ENCODE assay signal across 8 mouse cellular contexts in genomic region chr15:102224992-102225617, GRCm38 (mm10). TPM values are rescaled to one million over a fixed set of nuclear protein-coding genes. Genes with fewer than 3 reads are reported as not detected.
DNase-seq lines count a peak whose midpoint lies in the region; ATAC-seq lines count a peak whose summit lies in the region.

No protein-coding gene starts in this region.

- peak overlapping the region; percentile 45 for H3K4me3 ChIP-seq in kidney, embryonic 14.5 days (ENCODE audit: low read length)
- peak overlapping the region; percentile 39 for H3K4me3 ChIP-seq in embryonic facial prominence, embryonic 12.5 days
- H3K4me3 ChIP-seq in intestine, embryonic 16.5 days (ENCODE audit: low read length), result peak overlapping the region; percentile 53
- peak overlapping the region; percentile 42 for H3K4me3 ChIP-seq in midbrain, embryonic 15.5 days

- DNase-seq in kidney, adult 18-20 months, result no peak
- peak; percentile 81 for DNase-seq in thymus, postnatal 14 days
- DNase-seq in frontal cortex, postnatal 14 days (ENCODE audit: low spot score in 2 of 2), result no peak
- DNase-seq in layer of hippocampus, adult 9-10 months (ENCODE audit: low spot score), result no peak

- WGBS in kidney, embryonic 14.5 days, result 13% methylated on average over 21 of the region's 21 CpGs
- 14% methylated on average over 19 of the region's 21 CpGs for WGBS in embryonic facial prominence, embryonic 12.5 days
- 19% methylated on average over 21 of the region's 21 CpGs for WGBS in intestine, embryonic 16.5 days
- WGBS in midbrain, embryonic 15.5 days, result 18% methylated on average over 18 of the region's 21 CpGs

- ATAC-seq in kidney, embryonic 14.5 days (ENCODE audit: low FRiP score, low TSS enrichment), result no peak
- ATAC-seq in embryonic facial prominence, embryonic 12.5 days (ENCODE audit: insufficient number of reproducible peaks, insufficient read depth, low FRiP score, low TSS enrichment), result peak; percentile 44; the same call in 1 of the 2 replicates
- ATAC-seq in intestine, embryonic 16.5 days, result peak; percentile 45
- 0 out of 2 replicates have a peak, but pooled peaks have one; percentile 45 for ATAC-seq in midbrain, embryonic 15.5 days (replicated peaks)

- H3K9ac ChIP-seq in kidney, embryonic 14.5 days (ENCODE audit: low read depth, low read length), result peak overlapping the region; percentile 25; the same call in 1 of the 2 replicates
- H3K9ac ChIP-seq in embryonic facial prominence, embryonic 12.5 days, result peak overlapping the region; percentile 28; the same call in 1 of the 2 replicates
- peak overlapping the region; percentile 62 for H3K9ac ChIP-seq in intestine, embryonic 16.5 days (ENCODE audit: low read depth, low read length)
- H3K9ac ChIP-seq in midbrain, embryonic 15.5 days, result peak overlapping the region; percentile 48

- H3K27me3 ChIP-seq in kidney, embryonic 14.5 days (ENCODE audit: control insufficient read depth, insufficient read depth, low read length), result peaks cover 8% of the 10 kb centered on the region; the same call in 1 of the 2 replicates
- peaks cover 14% of the 10 kb centered on the region for H3K27me3 ChIP-seq in embryonic facial prominence, embryonic 12.5 days
- peaks cover 4% of the 10 kb centered on the region; the same call in 1 of the 2 replicates for H3K27me3 ChIP-seq in intestine, embryonic 16.5 days (replicated peaks; ENCODE audit: control insufficient read depth, insufficient read depth, low read length)
- peaks cover 13% of the 10 kb centered on the region for H3K27me3 ChIP-seq in midbrain, embryonic 15.5 days (replicated peaks)

- no peaks in the 10 kb centered on the region for H3K9me3 ChIP-seq in kidney, embryonic 14.5 days (ENCODE audit: control insufficient read depth, low read length)
- no peaks in the 10 kb centered on the region for H3K9me3 ChIP-seq in embryonic facial prominence, embryonic 12.5 days
- no peaks in the 10 kb centered on the region for H3K9me3 ChIP-seq in intestine, embryonic 16.5 days (ENCODE audit: control insufficient read depth, low read length)
- H3K9me3 ChIP-seq in midbrain, embryonic 15.5 days, result no peaks in the 10 kb centered on the region

- H3K4me2 ChIP-seq in kidney, embryonic 14.5 days (replicated peaks; ENCODE audit: low read depth, low read length), result peak overlapping the region; percentile 86
- peak overlapping the region; percentile 57 for H3K4me2 ChIP-seq in embryonic facial prominence, embryonic 12.5 days (replicated peaks)
- peak overlapping the region; percentile 94 for H3K4me2 ChIP-seq in intestine, embryonic 16.5 days (ENCODE audit: low read depth, low read length)
- H3K4me2 ChIP-seq in midbrain, embryonic 15.5 days, result peak overlapping the region; percentile 93

- no peaks in the 10 kb centered on the region for H3K36me3 ChIP-seq in kidney, embryonic 14.5 days (ENCODE audit: control insufficient read depth, insufficient read depth, low read length)
- H3K36me3 ChIP-seq in embryonic facial prominence, embryonic 12.5 days, result no peaks in the 10 kb centered on the region
- no peaks in the 10 kb centered on the region for H3K36me3 ChIP-seq in intestine, embryonic 16.5 days (ENCODE audit: control insufficient read depth, insufficient read depth, low read length)
- H3K36me3 ChIP-seq in midbrain, embryonic 15.5 days (replicated peaks), result no peaks in the 10 kb centered on the region

- no peak overlapping the region for H3K27ac ChIP-seq in kidney, embryonic 14.5 days (ENCODE audit: low read depth, low read length)
- peak overlapping the region; percentile 64; the same call in 1 of the 2 replicates for H3K27ac ChIP-seq in embryonic facial prominence, embryonic 12.5 days
- no peak overlapping the region for H3K27ac ChIP-seq in intestine, embryonic 16.5 days (ENCODE audit: low read length)
- no peak overlapping the region for H3K27ac ChIP-seq in midbrain, embryonic 15.5 days

- H3K4me1 ChIP-seq in kidney, embryonic 14.5 days (ENCODE audit: control insufficient read depth, insufficient read depth, low read length), result 0 out of 2 replicates have a peak, but pooled peaks cover 4% of the 10 kb centered on the region
- H3K4me1 ChIP-seq in embryonic facial prominence, embryonic 12.5 days, result peaks cover 13% of the 10 kb centered on the region; the same call in 1 of the 2 replicates
- H3K4me1 ChIP-seq in intestine, embryonic 16.5 days (ENCODE audit: control insufficient read depth, insufficient read depth, low read length), result peaks cover 4% of the 10 kb centered on the region
- peaks cover 14% of the 10 kb centered on the region for H3K4me1 ChIP-seq in midbrain, embryonic 15.5 days

RNA-seq across cellular contexts. Expression of gene Itgb7, which starts 6.6 kb away (rescaled TPM):
- 1.1 and 1.7 TPM in 2 replicates for polyA plus RNA-seq in kidney, embryonic 14.5 days (2014; fragmentation: Nextera tagmentation; extraction: Ambion mirVana)
- polyA plus RNA-seq in embryonic facial prominence, embryonic 12.5 days (2016; fragmentation: Nextera tagmentation; extraction: Ambion mirVana), result 1.9 and 2.6 TPM in 2 replicates
- polyA plus RNA-seq in intestine, embryonic 16.5 days (2015; fragmentation: Nextera tagmentation; extraction: Ambion mirVana), result 9.5 and 10.3 TPM in 2 replicates
- 0.98 and 1.1 TPM in 2 replicates for polyA plus RNA-seq in midbrain, embryonic 15.5 days (2015; fragmentation: Nextera tagmentation; extraction: Ambion mirVana)

RNA-seq across cellular contexts. Expression of gene Csad, which starts 20.6 kb away (rescaled TPM):
- 50.6 and 68.1 TPM in 2 replicates for polyA plus RNA-seq in kidney, embryonic 14.5 days (2014; fragmentation: Nextera tagmentation; extraction: Ambion mirVana)
- 82.8 and 91.1 TPM in 2 replicates for polyA plus RNA-seq in embryonic facial prominence, embryonic 12.5 days (2016; fragmentation: Nextera tagmentation; extraction: Ambion mirVana)
- polyA plus RNA-seq in intestine, embryonic 16.5 days (2015; fragmentation: Nextera tagmentation; extraction: Ambion mirVana), result 33.2 and 38.4 TPM in 2 replicates
- polyA plus RNA-seq in midbrain, embryonic 15.5 days (2015; fragmentation: Nextera tagmentation; extraction: Ambion mirVana), result 38.0 and 39.4 TPM in 2 replicates

RNA-seq across cellular contexts. Expression of gene Zfp740, which starts 22.1 kb away (rescaled TPM):
- 30.1 and 59.9 TPM in 2 replicates for polyA plus RNA-seq in kidney, embryonic 14.5 days (2014; fragmentation: Nextera tagmentation; extraction: Ambion mirVana)
- polyA plus RNA-seq in embryonic facial prominence, embryonic 12.5 days (2016; fragmentation: Nextera tagmentation; extraction: Ambion mirVana), result 114 and 119 TPM in 2 replicates
- polyA plus RNA-seq in intestine, embryonic 16.5 days (2015; fragmentation: Nextera tagmentation; extraction: Ambion mirVana), result 33.6 and 35.3 TPM in 2 replicates
- 59.0 and 64.2 TPM in 2 replicates for polyA plus RNA-seq in midbrain, embryonic 15.5 days (2015; fragmentation: Nextera tagmentation; extraction: Ambion mirVana)

RNA-seq across cellular contexts. Expression of gene Rarg, which starts 32.2 kb away (rescaled TPM):
- polyA plus RNA-seq in kidney, embryonic 14.5 days (2014; fragmentation: Nextera tagmentation; extraction: Ambion mirVana), result 17.9 and 23.9 TPM in 2 replicates
- 121 and 123 TPM in 2 replicates for polyA plus RNA-seq in embryonic facial prominence, embryonic 12.5 days (2016; fragmentation: Nextera tagmentation; extraction: Ambion mirVana)
- 13.6 and 14.7 TPM in 2 replicates for polyA plus RNA-seq in intestine, embryonic 16.5 days (2015; fragmentation: Nextera tagmentation; extraction: Ambion mirVana)
- polyA plus RNA-seq in midbrain, embryonic 15.5 days (2015; fragmentation: Nextera tagmentation; extraction: Ambion mirVana), result 4.1 and 6.4 TPM in 2 replicates

RNA-seq across cellular contexts. Expression of gene Gm9918, which starts 45.3 kb away (rescaled TPM):
- polyA plus RNA-seq in kidney, embryonic 14.5 days (2014; fragmentation: Nextera tagmentation; extraction: Ambion mirVana), result 0.37 and 0.84 TPM in 2 replicates
- polyA plus RNA-seq in embryonic facial prominence, embryonic 12.5 days (2016; fragmentation: Nextera tagmentation; extraction: Ambion mirVana), result 0.99 and 1.1 TPM in 2 replicates
- 0.13 TPM in 1 of 2 replicates, not detected in the other for polyA plus RNA-seq in intestine, embryonic 16.5 days (2015; fragmentation: Nextera tagmentation; extraction: Ambion mirVana)
- 0.10 TPM in 1 of 2 replicates, not detected in the other for polyA plus RNA-seq in midbrain, embryonic 15.5 days (2015; fragmentation: Nextera tagmentation; extraction: Ambion mirVana)
